Mouse (Mus musculus): ENCODE measurements around the gene Rgl3.
A peak's percentile ranks its signal among the peaks of the same experiment; 100 is the strongest.

Gene Rgl3

GRCm38 (mm10) chr9:21989230-21990110, at the start of gene Rgl3:
Gene Rgl3 (minus strand): TSS chr9:21989446.
- peak; percentile 87 for DNase-seq

- no peak for DNase-seq
Observed at GRCm38 (mm10) chr9:22037826-22038225, 48.6 kb upstream of the Rgl3 start.

GRCm38 (mm10) chr9:22035300-22036044, 46.2 kb upstream of the Rgl3 start:
- no peak for DNase-seq

GRCm38 (mm10) chr9:22030386-22030785, 41.1 kb upstream of the Rgl3 start:
- no peak for DNase-seq

GRCm38 (mm10) chr9:22028467-22028866, 39.2 kb upstream of the Rgl3 start:
- no peak for DNase-seq

GRCm38 (mm10) chr9:22024592-22024991, 35.3 kb upstream of the Rgl3 start:
- no peak for DNase-seq

GRCm38 (mm10) chr9:22017208-22017825, 28.1 kb upstream of the Rgl3 start:
- no peak for DNase-seq

- DNase-seq: no peak
Observed at GRCm38 (mm10) chr9:22016245-22016644, 27.0 kb upstream of the Rgl3 start.

GRCm38 (mm10) chr9:22012731-22013130, 23.5 kb upstream of the Rgl3 start:
- no peak for DNase-seq

GRCm38 (mm10) chr9:22011055-22011454, 21.8 kb upstream of the Rgl3 start:
- DNase-seq: no peak

- no peak for DNase-seq
Observed at GRCm38 (mm10) chr9:22004546-22004945, 15.3 kb upstream of the Rgl3 start.

GRCm38 (mm10) chr9:22003163-22003554, 13.9 kb upstream of the Rgl3 start:
- peak; percentile 54 for DNase-seq

- peak; percentile 100 for DNase-seq
Observed at GRCm38 (mm10) chr9:22002194-22003162, 13.2 kb upstream of the Rgl3 start, which contains the start of the genes Ccdc151 and Prkcsh. Gene Ccdc151 (minus strand): TSS chr9:22002634. Gene Prkcsh (plus strand): TSS chr9:22002806.

GRCm38 (mm10) chr9:22001633-22002032, 12.4 kb upstream of the Rgl3 start:
- no peak for DNase-seq

- DNase-seq: no peak
Observed at GRCm38 (mm10) chr9:22000296-22000695, 11.1 kb upstream of the Rgl3 start.

- DNase-seq: no peak
Observed at GRCm38 (mm10) chr9:21996178-21996867, 7.1 kb upstream of the Rgl3 start.

- no peak for DNase-seq
Observed at GRCm38 (mm10) chr9:21992227-21992626, 3.0 kb upstream of the Rgl3 start.

- DNase-seq: peak; percentile 83
Observed at GRCm38 (mm10) chr9:21988421-21989101, 685 bp downstream of the Rgl3 start.

- DNase-seq: peak; percentile 29
Observed at GRCm38 (mm10) chr9:21987592-21988342, 1.5 kb downstream of the Rgl3 start.

- DNase-seq: no peak
Observed at GRCm38 (mm10) chr9:21983911-21984310, 5.3 kb downstream of the Rgl3 start.
